Mouse (Mus musculus) kidney, adult 9 months (tissue): Measurements from ENCODE around the gene Wnt11.
A peak's percentile ranks its signal among the peaks of the same experiment; 100 is the strongest.

Source experiments
- DNase-seq: peaks from one replicate; pipeline ENCODE4 v3.0.0; 2022

Wnt11 gene

GRCm38 (mm10) chr7:98834711-98835321 is at the start of gene Wnt11:
Gene Wnt11 (plus strand): TSS chr7:98835112.
- DNase-seq, result no peak

- DNase-seq, result no peak
Measured at GRCm38 (mm10) chr7:98786792-98787612, 47.9 kb upstream of the Wnt11 start.

- no peak for DNase-seq
Measured at GRCm38 (mm10) chr7:98788721-98789120, 46.2 kb upstream of the Wnt11 start.

GRCm38 (mm10) chr7:98789121-98789520 is 45.8 kb upstream of the Wnt11 start:
- no peak for DNase-seq

GRCm38 (mm10) chr7:98791864-98792263 is 43.0 kb upstream of the Wnt11 start:
- no peak for DNase-seq

- no peak for DNase-seq
Measured at GRCm38 (mm10) chr7:98793811-98794210, 41.1 kb upstream of the Wnt11 start.

GRCm38 (mm10) chr7:98794444-98794843 is 40.5 kb upstream of the Wnt11 start:
- DNase-seq, result no peak

GRCm38 (mm10) chr7:98795637-98796036 is 39.3 kb upstream of the Wnt11 start:
- no peak for DNase-seq

- DNase-seq, result no peak
Measured at GRCm38 (mm10) chr7:98797347-98798133, 37.4 kb upstream of the Wnt11 start.

- DNase-seq, result no peak
Measured at GRCm38 (mm10) chr7:98798134-98798417, 36.8 kb upstream of the Wnt11 start.

GRCm38 (mm10) chr7:98800435-98800834 is 34.5 kb upstream of the Wnt11 start:
- DNase-seq, result no peak

GRCm38 (mm10) chr7:98801086-98801485 is 33.8 kb upstream of the Wnt11 start:
- no peak for DNase-seq

GRCm38 (mm10) chr7:98803181-98803580 is 31.7 kb upstream of the Wnt11 start:
- DNase-seq, result no peak

- peak; percentile 66 for DNase-seq
Measured at GRCm38 (mm10) chr7:98804841-98805772, 29.8 kb upstream of the Wnt11 start.

- DNase-seq, result peak; percentile 41
Measured at GRCm38 (mm10) chr7:98806961-98807360, 28.0 kb upstream of the Wnt11 start.

GRCm38 (mm10) chr7:98809372-98809771 is 25.5 kb upstream of the Wnt11 start:
- no peak for DNase-seq

GRCm38 (mm10) chr7:98810619-98811018 is 24.3 kb upstream of the Wnt11 start:
- no peak for DNase-seq

- DNase-seq, result no peak
Measured at GRCm38 (mm10) chr7:98820501-98820900, 14.4 kb upstream of the Wnt11 start.

- DNase-seq, result no peak
Measured at GRCm38 (mm10) chr7:98822881-98823280, 12.0 kb upstream of the Wnt11 start.

GRCm38 (mm10) chr7:98823896-98824822 is 10.8 kb upstream of the Wnt11 start:
- no peak for DNase-seq

GRCm38 (mm10) chr7:98828052-98828451 is 6.9 kb upstream of the Wnt11 start:
- DNase-seq, result no peak

- DNase-seq, result no peak
Measured at GRCm38 (mm10) chr7:98828876-98829275, 6.0 kb upstream of the Wnt11 start.
